Mouse (Mus musculus) left cerebral cortex, adult 11 months (tissue): ENCODE results near the gene Dact3.

ENCODE experiments used
- DNase-seq: peaks from one replicate; pipeline ENCODE4 v3.0.0; 2022; ENCODE audit warnings: low spot score

Dact3 gene

GRCm38 (mm10) chr7:16893612-16894011 is 18.5 kb downstream of the Dact3 start:
- no peak for DNase-seq

GRCm38 (mm10) chr7:16894279-16894678 is 19.2 kb downstream of the Dact3 start:
- DNase-seq = no peak

- DNase-seq = no peak
Measured at GRCm38 (mm10) chr7:16895000-16895399, 19.9 kb downstream of the Dact3 start.

- DNase-seq = no peak
Measured at GRCm38 (mm10) chr7:16895511-16895910, 20.4 kb downstream of the Dact3 start.

- no peak for DNase-seq
Measured at GRCm38 (mm10) chr7:16900526-16900925, 25.4 kb downstream of the Dact3 start.

- DNase-seq = no peak
Measured at GRCm38 (mm10) chr7:16903439-16903955, 28.4 kb downstream of the Dact3 start.

GRCm38 (mm10) chr7:16904120-16904675 is 29.1 kb downstream of the Dact3 start:
- DNase-seq = no peak

GRCm38 (mm10) chr7:16905491-16906021 is 30.4 kb downstream of the Dact3 start:
- no peak for DNase-seq

- no peak for DNase-seq
Measured at GRCm38 (mm10) chr7:16906281-16906680, 31.2 kb downstream of the Dact3 start, which contains the start of gene Ptgir. Gene Ptgir (plus strand): TSS chr7:16906490.

- DNase-seq = no peak
Measured at GRCm38 (mm10) chr7:16906889-16907559, 31.9 kb downstream of the Dact3 start.

- DNase-seq = no peak
Measured at GRCm38 (mm10) chr7:16907842-16908241, 32.7 kb downstream of the Dact3 start.

GRCm38 (mm10) chr7:16908367-16908766 is 33.2 kb downstream of the Dact3 start:
- no peak for DNase-seq

- no peak for DNase-seq
Measured at GRCm38 (mm10) chr7:16908859-16909258, 33.7 kb downstream of the Dact3 start.

- DNase-seq = no peak
Measured at GRCm38 (mm10) chr7:16909909-16910308, 34.8 kb downstream of the Dact3 start.

GRCm38 (mm10) chr7:16911904-16912303 is 36.8 kb downstream of the Dact3 start:
- DNase-seq = no peak

- no peak for DNase-seq
Measured at GRCm38 (mm10) chr7:16912360-16912759, 37.2 kb downstream of the Dact3 start.

GRCm38 (mm10) chr7:16913806-16914452 is 38.8 kb downstream of the Dact3 start:
- DNase-seq = no peak

- no peak for DNase-seq
Measured at GRCm38 (mm10) chr7:16914453-16915343, 39.6 kb downstream of the Dact3 start.

- DNase-seq = no peak
Measured at GRCm38 (mm10) chr7:16915461-16916340, 40.6 kb downstream of the Dact3 start.

GRCm38 (mm10) chr7:16916342-16917265 is 41.5 kb downstream of the Dact3 start:
- DNase-seq = no peak
